Mouse (Mus musculus) cerebellum, postnatal 14 days (tissue): ENCODE measurements around the gene Try10.
"Not testable (repeated sequence)": the region's sequence is repeated elsewhere in the genome, so short reads cannot be mapped to it uniquely, and the experiment has no call there.

Experiments
- DNase-seq, 2 experiments: peaks; one replicate each; pipeline ENCODE4 v3.0.0; 2021; ENCODE audit warnings: mixed read lengths in 2 of 2

Gene Try10

GRCm38 (mm10) chr6:41353932-41354331, at the start of gene Try10:
Gene Try10 (plus strand): TSS chr6:41354105.
- no peak for DNase-seq

DNA sequence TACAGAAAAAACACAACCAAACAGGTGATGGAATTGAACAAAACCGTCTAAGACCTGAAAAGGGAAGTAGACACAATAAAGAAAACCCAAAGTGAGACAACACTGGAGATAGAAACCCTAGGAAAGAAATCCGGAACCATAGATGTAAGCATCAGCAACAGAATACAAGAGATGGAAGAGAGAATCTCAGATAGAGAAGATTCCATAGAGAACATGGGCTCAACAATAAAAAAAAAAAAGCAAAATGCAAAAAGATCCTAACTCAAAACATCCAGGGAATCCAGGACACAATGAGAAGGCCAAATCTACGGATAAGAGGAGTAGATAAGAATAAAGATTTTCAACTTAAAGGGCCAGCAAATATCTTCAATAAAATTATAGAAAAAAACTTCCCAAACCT, 37.2 kb upstream of the Try10 start, which contains the start of gene Try5:
TSS of gene Try5 (minus strand) at position 101 of the 400 bp plus-strand sequence.
- DNase-seq, result not testable (repeated sequence)

DNA sequence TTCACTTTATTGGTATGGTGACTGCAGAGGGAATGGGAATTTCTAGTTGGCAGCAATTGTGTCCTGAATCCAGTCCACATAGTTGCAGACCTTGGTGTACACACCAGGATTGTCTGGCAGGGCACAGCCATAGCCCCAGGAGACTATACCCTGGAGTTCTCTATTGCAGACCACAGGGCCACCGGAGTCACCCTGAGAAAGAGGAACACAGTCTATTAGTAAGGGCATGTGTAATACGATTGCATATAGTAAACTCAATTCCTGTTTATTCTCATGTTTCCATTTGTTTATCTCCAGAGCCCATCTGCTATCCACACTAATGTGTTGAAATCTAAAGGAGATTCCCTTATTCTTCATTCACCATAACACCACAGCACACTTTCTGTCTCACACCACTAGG, 19.9 kb downstream of the Try10 start:
- not testable (repeated sequence) for DNase-seq

GRCm38 (mm10) chr6:41377578-41377977, 23.7 kb downstream of the Try10 start, which contains the start of gene Prss3:
Gene Prss3 (minus strand): TSS chr6:41377678.
- not testable (repeated sequence) for DNase-seq

GRCm38 (mm10) chr6:41386781-41387180, 32.9 kb downstream of the Try10 start:
- DNase-seq, result no peak

DNA sequence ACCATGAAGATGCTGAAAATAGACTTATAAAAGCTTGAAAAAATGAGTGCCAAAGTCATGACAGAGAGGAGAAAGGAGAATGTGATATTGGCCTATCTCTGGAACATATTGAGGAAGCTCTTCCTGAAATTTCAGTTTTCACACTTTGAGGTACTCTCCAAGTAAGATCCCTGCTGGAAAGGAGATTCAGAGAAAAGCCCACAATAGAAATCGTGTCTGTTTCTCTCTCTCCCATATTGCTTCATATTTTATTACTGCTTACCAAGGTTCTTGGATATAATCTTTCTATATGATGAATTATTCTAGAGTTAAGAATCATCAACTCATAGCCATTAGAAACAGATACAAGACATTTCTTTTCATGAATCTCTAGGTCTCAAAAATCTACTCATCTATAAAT, 37.7 kb downstream of the Try10 start:
- DNase-seq, result not testable (repeated sequence)

- not testable (repeated sequence) for DNase-seq
Measured at GRCm38 (mm10) chr6:41392056-41392455, 38.2 kb downstream of the Try10 start, which contains the start of gene Gm5771. Gene Gm5771 (plus strand): TSS chr6:41392356.
